Mouse (Mus musculus) embryonic stem cell, embryonic (primary cell): ENCODE measurements around the gene Ppp1r13l.

Source experiments
- CTCF ChIA-PET, 4 experiments: fragments of 300-600 bp in 2 of 4; fragments of 350-600 bp in 2 of 4; sonication (Branson Sonifier 250); formaldehyde crosslinking; loops; one replicate each; lab custom pipeline; 2022; ENCODE audit warnings: inconsistent platforms in 2 of 4; lab: Charles Lee
- POLR2A ChIA-PET, 4 experiments: fragments of 300-600 bp in 2 of 4; fragments of 350-600 bp in 2 of 4; sonication (Branson Sonifier 250); formaldehyde crosslinking; loops; one replicate each; lab custom pipeline; 2022; ENCODE audit warnings: antibody characterized with exemption in 4 of 4, inconsistent platforms in 1 of 4; lab: Charles Lee

Gene Ppp1r13l

GRCm38 (mm10) chr7:19344938-19345471 is 14.5 kb upstream of the Ppp1r13l start:
- ChIA-PET CTCF (interaction anchor here (0.6 to 2.4 kb wide), 27 partner anchors 9 to 258 kb away, joined by 3 to 18 read pairs (median 3); partner anchors contain the start of genes Eml2 (in 1 of the 4) and Fosb (in 1 of the 4)), POLR2A (interaction anchor here (0.6 to 3.4 kb wide), 28 partner anchors 10 to 352 kb away, joined by 3 to 23 read pairs (median 6); partner anchors contain the start of genes Cd3eap (in 3 of the 4), Ppp1r13l (in 3 of the 4), Fosb (in 2 of the 4) and Ppm1n (in 1 of the 4))

GRCm38 (mm10) chr7:19349188-19349915 is 10.2 kb upstream of the Ppp1r13l start:
- ChIA-PET CTCF (interaction anchor here in 1 of 4 experiments (0.7 to 1.3 kb wide), 2 partner anchors 11 to 424 kb away, joined by 3 read pairs; partner anchors contain the start of gene Ppp1r13l), POLR2A (interaction anchor here in 1 of 4 experiments (0.8 to 1.6 kb wide), 4 partner anchors 10 to 200 kb away, joined by 3 to 5 read pairs (median 4); partner anchors contain the start of genes Cd3eap, Ppp1r13l and Qpctl)

GRCm38 (mm10) chr7:19350221-19350620 is 9.3 kb upstream of the Ppp1r13l start:
- ChIA-PET POLR2A (interaction anchor here in 1 of 4 experiments (1.6 kb wide), 1 partner anchor 201 kb away, joined by 3 read pairs; the partner anchor contains the start of gene Qpctl), CTCF (no interaction called here)

GRCm38 (mm10) chr7:19354991-19355390 is 4.6 kb upstream of the Ppp1r13l start:
- POLR2A ChIA-PET: interaction anchor here in 3 of 4 experiments (0.5 to 2.5 kb wide), 9 partner anchors 9 to 387 kb away, joined by 3 to 15 read pairs (median 4); partner anchors contain the start of genes Ercc1 (in 2 of the 3) and Fosb (in 1 of the 3)
- CTCF ChIA-PET: interaction anchor here in 3 of 4 experiments (0.6 to 1.6 kb wide), 5 partner anchors 9 to 256 kb away, joined by 4 to 5 read pairs (median 4); no protein-coding TSS in a partner anchor

GRCm38 (mm10) chr7:19356311-19356710 is 3.2 kb upstream of the Ppp1r13l start:
- POLR2A ChIA-PET: interaction anchor here in 1 of 4 experiments (0.7 to 2.5 kb wide), 6 partner anchors 7 to 49 kb away, joined by 3 to 9 read pairs (median 3); partner anchors contain the start of gene Ercc1
- CTCF ChIA-PET: interaction anchor here (0.7 to 2.1 kb wide), 6 partner anchors 7 to 283 kb away, joined by 3 to 7 read pairs (median 4); partner anchors contain the start of genes Clasrp (in 1 of the 4) and Ercc1 (in 1 of the 4)

- ChIA-PET CTCF (interaction anchor here in 3 of 4 experiments (0.5 to 2.1 kb wide), 4 partner anchors 9 to 309 kb away, joined by 3 to 7 read pairs (median 3); partner anchors contain the start of gene Ercc1 (in 1 of the 3)), POLR2A (interaction anchor here in 2 of 4 experiments (0.9 to 1.6 kb wide), 6 partner anchors 11 to 182 kb away, joined by 3 to 6 read pairs (median 3); partner anchors contain the start of gene Ercc1 (in 1 of the 2))
These were observed 1.9 kb upstream of the Ppp1r13l start for GRCm38 (mm10) chr7:19357381-19358375.

- ChIA-PET CTCF (interaction anchor here in 2 of 4 experiments (0.6 to 4.6 kb wide), 6 partner anchors 12 to 147 kb away, joined by 3 to 36 read pairs (median 8); partner anchors contain the start of genes Ercc1 (in 1 of the 2), Fosb (in 1 of the 2) and Gpr4 (in 1 of the 2)), POLR2A (interaction anchor here in 3 of 4 experiments (0.5 to 5.8 kb wide), 13 partner anchors 9 to 210 kb away, joined by 3 to 43 read pairs (median 6); partner anchors contain the start of genes Ercc1 (in 1 of the 3), Fosb (in 1 of the 3) and Qpctl (in 1 of the 3))
These were observed 915 bp upstream of the Ppp1r13l start for GRCm38 (mm10) chr7:19358634-19359033.

GRCm38 (mm10) chr7:19359892-19360641 is 518 bp downstream of the Ppp1r13l start:
- ChIA-PET CTCF (interaction anchor here (0.5 to 4.6 kb wide), 28 partner anchors 11 to 430 kb away, joined by 3 to 36 read pairs (median 4); partner anchors contain the start of gene Fosb (in 2 of the 4)), POLR2A (interaction anchor here in 3 of 4 experiments (0.5 to 5.8 kb wide), 49 partner anchors 8 to 490 kb away, joined by 3 to 43 read pairs (median 4); partner anchors contain the start of genes Ercc1 (in 3 of the 3), Fosb (in 2 of the 3), Bcam (in 1 of the 3) and Fbxo46 (in 1 of the 3))

GRCm38 (mm10) chr7:19360944-19361343 is 1.4 kb downstream of the Ppp1r13l start:
- POLR2A ChIA-PET: interaction anchor here in 3 of 4 experiments (0.5 to 5.8 kb wide), 24 partner anchors 9 to 355 kb away, joined by 3 to 43 read pairs (median 3); partner anchors contain the start of genes Fosb (in 2 of the 3) and Ercc1 (in 1 of the 3)
- CTCF ChIA-PET: interaction anchor here (0.6 to 4.6 kb wide), 26 partner anchors 17 to 429 kb away, joined by 3 to 36 read pairs (median 4); partner anchors contain the start of genes Eml2 (in 1 of the 4), Ercc1 (in 1 of the 4) and Fosb (in 1 of the 4)

- POLR2A ChIA-PET: interaction anchor here in 2 of 4 experiments (0.9 to 5.8 kb wide), 18 partner anchors 10 to 354 kb away, joined by 3 to 43 read pairs (median 4); partner anchors contain the start of genes Fosb (in 2 of the 2), Apoe (in 1 of the 2) and Ercc1 (in 1 of the 2)
- CTCF ChIA-PET: interaction anchor here (0.6 to 4.6 kb wide), 25 partner anchors 8 to 379 kb away, joined by 3 to 36 read pairs (median 4); partner anchors contain the start of genes Eml2 (in 1 of the 4), Ercc1 (in 1 of the 4) and Fosb (in 1 of the 4)
These were observed 2.2 kb downstream of the Ppp1r13l start for GRCm38 (mm10) chr7:19361720-19362119.

- POLR2A ChIA-PET: interaction anchor here in 2 of 4 experiments (0.9 to 5.8 kb wide), 8 partner anchors 15 to 337 kb away, joined by 3 to 43 read pairs (median 4); partner anchors contain the start of genes Fosb (in 2 of the 2) and Apoe (in 1 of the 2)
- CTCF ChIA-PET: interaction anchor here (0.5 to 4.6 kb wide), 24 partner anchors 8 to 378 kb away, joined by 3 to 36 read pairs (median 3); partner anchors contain the start of gene Ercc1 (in 2 of the 4)
These were observed 2.7 kb downstream of the Ppp1r13l start for GRCm38 (mm10) chr7:19362276-19362675.

GRCm38 (mm10) chr7:19363881-19364280 is 4.3 kb downstream of the Ppp1r13l start:
- ChIA-PET CTCF (interaction anchor here (0.5 to 2.4 kb wide), 67 partner anchors 8 to 437 kb away, joined by 3 to 15 read pairs (median 4); partner anchors contain the start of genes Bloc1s3 (in 1 of the 4), Ckm (in 1 of the 4), Clasrp (in 1 of the 4) and Dmwd (in 1 of the 4)), POLR2A (interaction anchor here in 3 of 4 experiments (0.5 to 5.8 kb wide), 25 partner anchors 9 to 378 kb away, joined by 3 to 43 read pairs (median 5); partner anchors contain the start of genes Ckm (in 1 of the 3), Ercc1 (in 1 of the 3), Fosb (in 1 of the 3) and Gemin7 (in 1 of the 3))

GRCm38 (mm10) chr7:19365376-19365775 is 5.8 kb downstream of the Ppp1r13l start:
- ChIA-PET CTCF (interaction anchor here in 2 of 4 experiments (0.6 to 1.5 kb wide), 5 partner anchors 34 to 487 kb away, joined by 3 to 10 read pairs (median 3); partner anchors contain the start of gene Gm19345 (in 1 of the 2)), POLR2A (interaction anchor here in 2 of 4 experiments (0.6 to 2.1 kb wide), 5 partner anchors 12 to 329 kb away, joined by 3 to 6 read pairs (median 4); partner anchors contain the start of genes Ckm (in 1 of the 2) and Klc3 (in 1 of the 2))

- ChIA-PET POLR2A (interaction anchor here in 2 of 4 experiments (0.7 to 1.7 kb wide), 11 partner anchors 9 to 347 kb away, joined by 3 to 6 read pairs (median 3); partner anchors contain the start of genes Cd3eap (in 2 of the 2), Ppp1r13l (in 2 of the 2) and Tomm40 (in 1 of the 2)), CTCF (interaction anchor here (0.6 to 1.3 kb wide), 6 partner anchors 9 to 213 kb away, joined by 3 to 5 read pairs (median 3); partner anchors contain the start of gene Nkpd1 (in 1 of the 4))
These were observed 8.8 kb downstream of the Ppp1r13l start for GRCm38 (mm10) chr7:19368380-19368779.
